Mouse (Mus musculus) left cerebral cortex, adult 9 months (tissue): ENCODE results near the gene Avpr1b.
"Not testable (repeated sequence)": the region's sequence is repeated elsewhere in the genome, so short reads cannot be mapped to it uniquely, and the experiment has no call there.

Source experiments
- DNase-seq, 2 experiments: peaks; one replicate each; pipeline ENCODE4 v3.0.0; 2022; ENCODE audit warnings: low spot score in 2 of 2

Gene Avpr1b

DNA sequence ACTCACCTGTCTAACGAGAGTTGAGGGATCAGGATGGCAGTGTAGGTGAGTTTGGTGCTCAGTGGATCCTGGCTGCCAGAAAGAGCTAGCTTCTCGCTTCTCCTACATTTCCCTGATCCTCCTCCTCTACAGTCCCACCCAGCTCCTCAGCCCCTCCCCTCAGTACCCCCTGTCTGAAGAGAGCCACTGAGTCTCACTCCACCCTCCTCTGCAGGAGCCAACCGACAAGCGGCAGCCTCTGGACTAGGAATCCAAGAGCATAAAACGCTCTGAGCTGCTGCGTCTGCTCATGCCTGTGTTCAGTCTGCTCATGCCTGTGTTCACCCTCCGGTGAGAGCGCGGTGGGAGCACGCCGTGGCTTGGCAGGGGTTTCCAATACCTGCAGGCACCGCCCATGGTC, at the start of gene Avpr1b:
Gene Avpr1b, plus strand, starts transcription at position 335 of the 400 bp plus-strand sequence.
- no peak for DNase-seq

DNA sequence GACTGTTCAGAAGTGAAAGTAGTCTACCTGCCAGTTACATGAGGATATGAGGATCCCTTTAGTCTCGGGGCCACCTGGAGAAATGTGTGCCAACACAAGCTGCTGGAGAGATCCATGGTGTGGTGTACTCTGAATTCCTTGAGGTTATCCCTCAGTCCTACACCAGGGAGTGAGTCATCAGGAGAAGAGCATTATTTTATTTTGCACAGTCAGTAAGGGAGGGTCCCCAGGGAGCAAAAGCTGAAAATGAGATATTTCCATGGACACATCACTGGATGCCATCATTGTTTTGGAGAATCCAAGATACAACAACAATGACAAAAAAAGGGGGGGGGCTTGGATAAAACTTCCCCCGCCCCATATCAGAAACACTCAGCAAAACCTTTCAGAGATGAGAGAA, 47.1 kb upstream of the Avpr1b start:
- no peak for DNase-seq

DNA sequence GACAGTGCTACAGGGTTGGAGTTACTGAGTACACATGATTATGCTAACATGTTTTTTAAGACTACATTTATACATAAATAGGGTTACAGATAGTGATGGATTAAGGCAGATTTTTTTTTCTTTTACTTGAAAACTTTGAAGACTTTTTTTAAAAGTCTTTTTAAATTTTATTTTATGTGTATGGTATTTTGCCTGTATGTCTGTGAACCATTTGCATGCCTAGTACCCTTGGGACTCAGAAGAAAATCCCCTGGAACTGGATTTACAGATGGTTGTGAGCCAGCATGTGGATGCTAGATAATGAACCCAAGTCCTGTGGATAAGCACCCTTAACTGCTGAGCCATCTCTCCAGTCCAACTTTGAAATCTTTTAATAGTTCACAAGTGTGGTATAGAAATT, 45.6 kb upstream of the Avpr1b start:
- DNase-seq: no peak

DNA sequence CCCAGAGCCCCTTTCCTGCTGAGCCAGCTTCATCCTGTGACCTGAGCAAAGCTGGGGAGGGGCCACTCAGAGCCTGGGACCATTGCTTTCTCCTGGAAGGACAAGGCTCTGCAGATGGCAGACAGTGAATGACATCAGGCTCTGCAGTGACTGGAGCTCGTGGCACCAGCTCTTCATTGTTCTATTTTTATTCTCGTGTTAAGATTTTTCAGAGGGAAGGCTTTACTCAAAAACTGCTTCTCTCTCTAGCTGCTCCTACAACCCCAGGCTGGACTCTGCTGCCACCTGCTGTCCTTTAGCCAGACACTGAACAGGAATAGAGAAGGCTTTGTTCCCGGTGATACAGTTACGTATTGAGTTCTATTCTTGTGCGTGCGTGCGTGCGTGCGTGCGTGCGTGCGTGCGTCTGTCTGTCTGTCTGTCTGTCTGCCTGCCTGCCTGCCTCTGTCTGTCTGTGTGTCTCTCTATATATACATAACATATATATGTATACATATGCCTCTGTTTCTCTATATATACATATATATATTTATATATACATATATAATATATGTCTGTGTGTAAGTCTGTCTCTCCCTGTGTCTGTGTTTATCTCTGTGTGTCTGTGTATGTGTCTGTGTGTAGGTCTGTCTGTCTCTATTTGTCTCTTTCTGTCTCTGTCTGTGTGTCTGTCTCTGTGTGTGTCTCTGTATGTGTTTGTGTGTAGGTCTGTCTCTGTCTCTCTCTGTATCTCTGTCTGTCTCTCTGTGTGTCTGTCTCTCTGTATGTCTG, 43.8 kb upstream of the Avpr1b start:
- DNase-seq: peak; percentile 77 to 90

GRCm38 (mm10) chr1:131560500-131560899, 38.5 kb upstream of the Avpr1b start:
- DNase-seq: no peak

GRCm38 (mm10) chr1:131562081-131562480, 37.0 kb upstream of the Avpr1b start:
- no peak for DNase-seq

DNA sequence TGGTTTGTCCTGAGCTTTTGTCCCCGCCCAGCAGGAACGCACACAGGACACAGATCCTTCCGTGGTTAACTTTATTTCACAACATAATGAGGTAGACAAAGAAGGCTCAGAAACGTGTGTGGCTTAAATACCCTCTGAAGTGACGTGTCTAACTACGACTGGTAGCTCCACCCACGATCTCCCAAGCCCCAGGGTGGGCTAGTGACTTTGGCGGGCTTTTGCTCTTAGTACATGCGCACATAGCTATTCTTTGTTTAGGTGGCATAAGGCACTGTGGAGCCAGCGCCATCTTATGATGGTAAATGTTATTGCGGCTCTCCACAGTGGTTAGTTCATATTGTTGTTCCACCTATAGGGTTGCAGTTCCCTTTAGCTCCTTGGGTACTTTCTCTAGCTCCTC, 33.0 kb upstream of the Avpr1b start:
- not testable (repeated sequence) for DNase-seq

DNA sequence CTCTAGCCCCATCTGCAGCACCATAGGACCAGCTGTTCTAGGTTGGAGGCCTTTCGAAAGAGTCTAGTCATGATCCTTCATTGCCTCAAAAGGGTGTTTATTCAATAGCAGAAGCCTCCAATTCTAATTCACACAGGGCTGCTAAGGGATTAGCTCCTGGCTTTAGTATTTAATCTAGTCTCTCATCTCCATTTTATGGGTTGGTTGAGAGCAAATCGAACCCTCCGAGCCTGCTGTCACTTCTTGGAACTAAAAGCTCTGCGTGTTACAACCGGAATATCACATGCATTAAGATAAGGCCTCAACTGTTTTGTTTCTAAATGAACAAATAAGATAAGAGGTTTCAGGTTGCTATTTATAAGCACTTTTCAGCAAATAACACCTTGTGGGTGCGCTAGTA, 29.3 kb upstream of the Avpr1b start:
- no peak for DNase-seq

DNA sequence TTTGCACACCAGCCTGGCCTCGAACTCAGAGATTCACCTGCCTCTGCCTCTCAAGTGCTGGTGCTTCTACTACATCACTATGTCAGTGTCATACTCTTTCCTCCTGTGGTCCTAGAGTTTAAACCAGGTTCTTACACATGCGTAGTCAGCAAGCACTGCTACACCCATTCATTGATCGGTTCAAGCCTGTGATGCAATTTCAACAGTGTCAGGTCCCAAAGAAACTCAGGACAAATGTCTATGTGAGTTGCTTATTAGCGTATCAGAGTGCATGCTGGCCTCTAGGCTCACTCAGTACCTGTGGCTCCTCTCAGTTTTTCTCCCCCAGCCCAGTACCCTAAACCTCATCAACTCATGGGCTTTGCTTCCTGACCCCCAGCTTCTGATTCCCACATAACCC, 28.6 kb upstream of the Avpr1b start:
- no peak for DNase-seq

DNA sequence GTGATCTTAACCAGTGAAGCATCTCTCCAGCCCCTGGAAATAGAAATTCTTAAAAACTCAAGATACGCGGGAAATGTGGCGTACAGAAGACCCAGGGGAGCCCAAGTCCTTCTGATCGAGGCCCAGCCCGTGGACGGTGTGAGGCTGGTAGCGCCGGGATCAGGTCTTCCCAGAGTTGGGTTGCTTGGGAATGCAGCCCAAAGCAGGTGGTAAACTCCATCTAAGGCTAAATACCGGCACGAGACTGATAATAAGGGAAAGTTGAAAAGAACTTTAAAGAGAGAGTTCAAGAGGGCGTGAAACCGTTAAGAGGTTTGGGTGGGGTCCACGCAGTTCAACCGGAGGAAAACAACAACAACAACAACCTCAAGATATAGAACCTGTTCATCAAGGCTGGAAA, 25.3 kb upstream of the Avpr1b start:
- DNase-seq: no peak

GRCm38 (mm10) chr1:131578943-131579680, 19.9 kb upstream of the Avpr1b start:
- DNase-seq: no peak

- DNase-seq: no peak
Observed at GRCm38 (mm10) chr1:131580389-131580788, 18.6 kb upstream of the Avpr1b start.

- DNase-seq: no peak
Observed at GRCm38 (mm10) chr1:131583598-131583997, 15.4 kb upstream of the Avpr1b start.

- peak in 1 of 2 experiments; percentile 47 for DNase-seq
Observed at GRCm38 (mm10) chr1:131586836-131587235, 12.2 kb upstream of the Avpr1b start.

DNA sequence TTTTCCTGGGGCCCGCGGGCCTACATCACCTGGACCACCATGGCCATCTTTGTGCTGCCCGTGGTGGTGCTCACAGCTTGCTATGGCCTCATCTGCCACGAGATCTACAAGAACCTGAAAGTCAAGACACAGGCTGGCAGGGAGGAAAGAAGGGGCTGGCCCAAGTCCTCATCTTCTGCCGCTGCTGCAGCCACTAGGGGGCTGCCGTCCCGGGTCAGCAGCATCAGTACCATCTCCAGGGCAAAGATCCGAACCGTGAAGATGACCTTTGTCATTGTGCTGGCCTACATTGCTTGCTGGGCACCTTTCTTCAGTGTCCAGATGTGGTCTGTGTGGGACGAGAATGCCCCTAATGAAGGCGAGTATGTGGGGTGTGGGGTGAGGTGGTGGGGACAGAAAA, 1.3 kb downstream of the Avpr1b start:
- DNase-seq: no peak

GRCm38 (mm10) chr1:131606719-131607118, 7.7 kb downstream of the Avpr1b start:
- DNase-seq: no peak

GRCm38 (mm10) chr1:131612556-131613155, 13.6 kb downstream of the Avpr1b start:
- DNase-seq: no peak

- DNase-seq: peak in 1 of 2 experiments; percentile 64
Observed at GRCm38 (mm10) chr1:131613361-131614133, 14.5 kb downstream of the Avpr1b start.

DNA sequence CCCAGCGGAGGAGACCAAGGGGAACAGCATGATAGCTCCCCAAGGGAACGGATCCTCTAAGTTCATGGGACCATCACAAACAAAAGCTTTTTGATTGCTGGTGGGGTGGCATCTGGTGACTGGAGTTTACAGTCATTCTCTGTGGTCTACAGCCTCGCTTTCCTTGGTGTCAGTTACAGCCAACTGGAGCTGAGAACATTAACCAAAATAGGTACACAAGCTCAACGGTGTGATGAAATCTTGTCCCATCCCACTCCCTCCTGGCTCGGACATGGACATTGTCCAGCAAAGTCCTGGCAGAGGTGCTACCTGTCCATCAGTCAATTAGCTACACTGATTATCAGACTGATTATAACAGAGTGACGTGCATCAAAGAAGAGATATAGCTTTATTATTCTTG, 15.6 kb downstream of the Avpr1b start:
- no peak for DNase-seq

DNA sequence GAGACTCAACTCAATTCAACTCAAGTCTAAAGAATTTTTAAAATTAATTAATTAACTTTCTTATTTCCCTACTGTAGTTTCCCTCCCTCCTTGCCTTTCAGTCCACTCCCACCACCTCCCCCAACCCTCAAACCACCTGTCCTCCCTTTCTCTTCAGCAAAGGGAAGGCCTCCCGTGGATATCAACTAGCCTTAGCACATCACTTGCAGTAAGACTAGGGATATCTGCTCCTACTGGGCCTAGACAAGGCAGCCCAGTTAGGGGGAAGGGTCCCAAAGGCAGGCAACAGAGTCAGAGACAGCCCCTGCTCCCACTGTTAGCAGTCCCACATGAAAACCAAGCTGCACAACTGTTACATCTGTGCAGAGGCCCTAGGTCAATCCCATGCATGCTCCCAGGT, 17.1 kb downstream of the Avpr1b start:
- no peak for DNase-seq

- no peak for DNase-seq
Observed at GRCm38 (mm10) chr1:131616546-131617220, 17.6 kb downstream of the Avpr1b start.
